Mouse (Mus musculus): Measurements from ENCODE around the gene Map2k1. TPM values are rescaled to one million over a fixed set of nuclear protein-coding genes. Genes with fewer than 3 reads are reported as not detected.
"Not testable (repeated sequence)": the region's sequence is repeated elsewhere in the genome, so short reads cannot be mapped to it uniquely, and the experiment has no call there.

The Map2k1 gene
- total RNA-seq, 2 experiments from 2014 or later = 92.9 to 117 TPM

DNA sequence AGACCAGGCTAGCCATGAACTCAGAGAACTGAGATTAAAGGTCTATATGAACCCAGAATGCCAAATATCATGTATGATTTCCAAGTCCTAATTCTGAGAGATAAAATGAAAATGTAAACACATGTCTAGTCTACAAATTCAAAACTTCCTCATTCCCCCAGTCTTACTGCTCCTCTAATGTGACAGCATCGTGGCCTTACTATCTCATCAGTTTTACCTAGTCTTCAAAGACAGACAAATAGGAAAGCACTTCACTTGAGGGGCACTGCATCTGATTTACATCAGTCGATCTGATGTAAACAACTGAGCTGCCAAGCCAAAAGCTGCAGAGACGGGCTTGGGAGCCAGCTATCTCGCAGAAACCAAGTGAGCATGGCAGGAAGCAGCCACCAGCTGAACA, 37.3 kb downstream of the Map2k1 start:
- ATAC-seq (ENCODE audit: poor library complexity, severe bottlenecking) = no peak

DNA sequence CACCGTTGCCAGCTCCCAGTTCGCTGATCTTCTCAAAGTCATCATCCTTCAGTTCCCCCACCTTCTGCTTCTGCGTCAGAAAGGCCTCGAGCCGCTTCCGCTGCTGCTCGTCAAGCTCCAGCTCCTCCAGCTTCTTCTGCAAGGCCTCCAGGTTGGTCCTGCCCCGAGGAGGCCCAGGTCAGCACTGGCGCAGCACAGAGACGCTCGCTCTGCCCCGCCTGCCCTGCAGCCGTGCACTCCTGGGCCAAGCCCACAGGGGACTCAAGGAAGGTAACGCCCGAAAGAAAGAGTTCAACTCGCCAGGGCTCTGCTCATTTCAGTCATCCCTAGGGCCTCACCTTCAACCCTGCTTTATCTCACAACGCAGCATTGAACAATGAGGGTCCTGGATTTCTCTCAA, 39.0 kb downstream of the Map2k1 start:
- ATAC-seq (ENCODE audit: poor library complexity, severe bottlenecking) = no peak

DNA sequence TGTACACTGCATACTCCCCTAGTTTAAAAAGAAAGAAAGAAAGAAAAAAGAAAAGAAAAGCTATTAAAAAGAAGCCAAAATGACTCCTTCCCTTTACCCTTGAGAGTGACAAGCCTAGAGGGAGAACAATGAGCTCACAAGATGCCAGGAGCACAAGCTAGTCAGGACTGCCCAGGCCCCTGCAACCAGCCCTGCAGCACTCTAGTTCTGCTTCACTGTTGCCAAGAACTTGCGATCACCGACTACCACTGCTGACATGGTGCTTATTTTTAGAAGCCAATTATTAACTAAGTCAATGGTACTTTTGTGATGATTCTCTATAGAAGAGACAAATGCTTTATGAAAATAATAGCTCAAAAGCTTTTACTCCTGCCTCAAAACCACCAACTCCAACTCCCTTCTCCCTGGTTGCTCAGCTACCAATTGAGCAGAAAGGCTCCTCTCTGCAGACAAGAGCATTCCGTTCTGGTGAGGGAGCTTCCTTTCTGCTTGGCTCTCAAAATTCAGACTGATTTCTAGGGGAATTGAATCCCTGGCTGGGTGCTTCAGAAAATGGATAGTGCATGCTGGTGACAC, 45.8 kb downstream of the Map2k1 start:
- ATAC-seq (ENCODE audit: poor library complexity, severe bottlenecking) = no peak

DNA sequence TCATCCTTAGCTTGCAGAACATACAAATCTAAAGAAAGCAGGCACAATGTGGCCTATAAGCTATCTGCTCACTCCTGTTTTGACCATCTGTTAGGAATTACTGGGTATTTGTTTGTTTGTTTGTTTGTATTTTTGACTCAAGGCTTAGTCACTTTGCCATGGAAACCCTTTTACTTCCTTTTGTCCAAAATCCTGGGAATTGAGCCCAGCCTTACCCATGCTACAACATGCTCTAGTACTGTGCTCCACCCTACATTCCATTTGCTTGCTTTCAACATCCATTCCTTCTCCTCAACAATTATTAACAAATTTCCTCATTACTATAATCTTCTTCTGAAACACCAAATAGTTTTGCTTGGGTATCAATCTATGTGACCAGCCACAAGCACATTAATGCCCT, 50.6 kb downstream of the Map2k1 start:
- ATAC-seq (ENCODE audit: poor library complexity, severe bottlenecking) = no peak

DNA sequence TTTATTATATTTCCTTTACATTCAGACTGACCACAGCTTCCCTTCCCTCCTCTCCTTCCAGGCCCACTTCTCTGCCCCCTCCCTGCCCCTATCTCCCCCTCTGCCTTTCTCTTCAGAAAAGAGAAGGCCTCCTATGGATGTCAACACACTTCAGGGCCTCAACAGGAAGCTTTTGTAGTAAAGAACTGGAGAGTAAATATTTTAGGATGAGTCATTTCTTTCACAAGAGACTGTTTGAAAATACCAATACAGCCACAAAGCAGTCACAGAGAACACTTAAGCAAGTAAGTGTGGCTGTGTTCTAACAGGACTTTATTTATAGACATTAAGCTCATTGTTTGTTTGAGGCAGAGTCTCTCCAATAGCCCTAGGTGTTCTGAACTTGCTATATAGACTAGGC, 51.1 kb downstream of the Map2k1 start:
- ATAC-seq (ENCODE audit: poor library complexity, severe bottlenecking) = peak; percentile 84

DNA sequence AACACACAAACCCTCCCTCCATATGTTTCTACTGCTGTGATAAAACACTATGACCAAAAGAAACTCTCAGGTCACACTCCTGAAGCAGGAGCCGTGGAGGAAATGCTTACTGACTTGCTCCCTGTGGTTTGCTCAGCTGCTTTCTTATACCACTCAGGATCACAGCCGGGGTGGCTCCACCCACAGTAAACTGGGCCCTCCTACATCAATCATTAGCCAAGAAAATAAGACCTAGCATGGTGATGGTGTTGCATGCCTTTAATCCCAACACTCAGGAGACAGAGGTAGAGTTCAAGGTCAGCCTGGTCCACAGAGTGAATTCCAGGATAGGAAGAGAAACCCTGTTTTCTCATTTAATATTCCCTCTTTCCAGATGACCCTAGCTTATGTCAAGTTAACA, 53.5 kb downstream of the Map2k1 start:
- no peak for ATAC-seq (ENCODE audit: poor library complexity, severe bottlenecking)

DNA sequence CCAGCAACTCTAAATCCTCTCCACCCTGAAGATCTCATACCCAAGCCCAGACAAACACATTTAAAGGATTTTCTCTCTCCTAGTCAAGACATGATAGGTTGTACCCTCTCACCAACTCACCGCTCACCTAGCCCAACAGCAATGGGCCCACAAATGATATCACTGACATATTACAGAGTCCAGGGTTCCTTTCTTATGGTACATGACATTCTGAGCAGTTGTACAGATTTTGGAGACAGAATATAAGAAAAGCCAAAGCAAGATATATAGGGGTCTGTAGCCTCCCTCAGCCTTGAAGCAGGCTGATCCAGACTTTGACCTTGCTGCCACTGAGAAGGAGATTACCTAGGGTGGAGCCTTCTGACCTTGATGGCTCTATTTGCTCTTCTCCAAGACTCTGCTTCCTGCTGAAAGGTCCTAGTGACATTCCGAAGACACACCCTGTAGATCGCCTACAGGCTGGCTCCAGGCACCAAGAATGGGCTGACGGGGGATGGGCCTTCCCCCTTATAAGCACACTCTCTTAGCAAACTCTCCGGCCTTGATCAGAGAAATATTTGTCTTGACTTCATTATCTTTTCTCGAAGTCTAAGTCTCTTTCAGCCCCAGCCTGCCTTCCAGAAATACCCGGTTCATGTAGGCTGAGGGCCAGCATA, 54.5 kb downstream of the Map2k1 start:
- ATAC-seq (ENCODE audit: poor library complexity, severe bottlenecking) = not testable (repeated sequence)

DNA sequence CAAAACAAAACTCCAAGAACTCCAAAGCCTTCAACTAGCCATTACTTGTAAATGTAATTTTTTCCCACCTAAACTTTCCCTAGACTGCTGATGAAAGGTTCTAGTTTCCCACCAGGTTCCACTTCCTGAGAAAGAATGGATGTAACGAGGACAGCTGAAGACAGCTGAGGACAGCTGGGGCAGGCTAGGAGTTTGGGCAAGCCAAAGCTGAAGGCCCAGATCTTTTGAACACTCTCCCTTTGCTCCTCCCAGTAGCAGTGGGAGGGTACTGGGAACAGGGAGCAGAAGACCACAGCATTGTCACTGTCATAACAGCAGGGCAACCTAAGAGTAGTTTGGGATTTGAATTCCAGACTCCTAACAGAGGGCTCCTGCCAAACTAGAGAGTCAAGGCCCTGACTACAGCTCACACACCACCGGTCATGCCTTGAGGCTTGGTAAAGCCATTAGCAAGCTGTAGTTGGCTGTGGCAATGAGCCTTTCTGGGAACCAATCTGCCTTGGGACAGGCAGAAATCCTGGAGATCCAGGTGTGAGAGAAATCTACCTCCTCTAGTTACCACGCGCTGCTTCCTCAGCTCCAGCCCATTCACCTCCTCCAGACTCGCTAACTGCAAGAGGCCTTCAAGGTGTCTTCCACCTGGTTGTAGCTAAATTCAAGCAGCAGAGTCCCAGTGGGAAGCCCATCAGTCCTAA, 55.2 kb downstream of the Map2k1 start:
- no peak for ATAC-seq (ENCODE audit: poor library complexity, severe bottlenecking)

DNA sequence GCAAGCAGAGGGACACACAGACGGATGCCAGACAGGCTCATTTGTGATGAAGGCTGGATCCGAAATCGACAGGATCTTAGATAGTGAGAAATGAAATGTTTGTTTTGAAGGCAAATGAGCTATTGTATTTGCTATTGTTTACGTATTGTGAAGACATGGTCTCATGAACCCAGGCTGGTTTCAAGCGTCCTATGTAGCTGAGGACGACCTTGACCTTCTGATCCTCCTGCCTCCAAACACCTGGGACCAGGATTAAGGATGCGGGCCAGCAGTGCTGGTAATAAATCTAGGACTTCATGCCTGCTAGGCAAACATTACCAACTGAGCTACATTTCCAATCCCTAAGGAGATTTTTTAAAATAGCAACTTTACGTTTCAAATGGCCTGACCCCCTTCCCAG, 55.9 kb downstream of the Map2k1 start:
- no peak for ATAC-seq (ENCODE audit: poor library complexity, severe bottlenecking)

DNA sequence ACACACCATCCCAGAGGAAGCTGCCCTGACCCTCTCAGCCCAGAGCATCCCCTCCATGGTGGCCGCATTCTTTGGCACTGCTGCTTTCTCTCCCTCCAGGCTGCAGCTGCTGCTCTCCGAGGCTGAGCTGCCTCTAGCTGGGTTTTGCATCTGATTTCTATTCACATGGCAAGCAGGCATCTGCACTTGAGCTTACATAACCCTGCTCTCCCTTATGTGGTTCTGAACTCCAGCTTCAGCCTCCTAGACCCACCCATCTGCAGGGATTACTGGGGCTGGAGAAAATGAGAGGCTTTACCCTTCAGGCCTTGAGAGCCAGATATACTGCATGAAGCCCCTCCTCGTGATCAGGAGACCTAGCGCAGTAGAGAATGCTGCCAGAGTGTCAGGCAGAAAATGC, 57.9 kb downstream of the Map2k1 start:
- no peak for ATAC-seq (ENCODE audit: poor library complexity, severe bottlenecking)

DNA sequence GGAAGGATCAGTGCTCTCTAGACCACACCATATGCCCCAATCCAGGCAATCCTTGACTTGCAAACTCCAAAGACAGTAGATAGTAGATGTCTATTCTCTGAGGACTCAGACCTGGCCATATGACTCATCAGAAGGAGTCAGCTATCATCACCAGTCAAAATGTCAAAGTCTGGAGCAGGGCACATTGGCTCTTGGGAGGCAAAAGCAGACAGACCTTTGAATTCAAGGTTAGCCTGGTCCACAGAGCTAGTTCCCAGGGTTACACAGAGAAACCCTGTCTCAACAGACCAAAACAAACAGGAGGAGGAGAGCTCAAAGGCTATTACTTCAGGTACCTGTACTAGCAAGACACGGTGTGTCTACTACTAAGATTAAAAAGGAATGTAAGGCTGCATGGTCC, 59.6 kb downstream of the Map2k1 start:
- no peak for ATAC-seq (ENCODE audit: poor library complexity, severe bottlenecking)

DNA sequence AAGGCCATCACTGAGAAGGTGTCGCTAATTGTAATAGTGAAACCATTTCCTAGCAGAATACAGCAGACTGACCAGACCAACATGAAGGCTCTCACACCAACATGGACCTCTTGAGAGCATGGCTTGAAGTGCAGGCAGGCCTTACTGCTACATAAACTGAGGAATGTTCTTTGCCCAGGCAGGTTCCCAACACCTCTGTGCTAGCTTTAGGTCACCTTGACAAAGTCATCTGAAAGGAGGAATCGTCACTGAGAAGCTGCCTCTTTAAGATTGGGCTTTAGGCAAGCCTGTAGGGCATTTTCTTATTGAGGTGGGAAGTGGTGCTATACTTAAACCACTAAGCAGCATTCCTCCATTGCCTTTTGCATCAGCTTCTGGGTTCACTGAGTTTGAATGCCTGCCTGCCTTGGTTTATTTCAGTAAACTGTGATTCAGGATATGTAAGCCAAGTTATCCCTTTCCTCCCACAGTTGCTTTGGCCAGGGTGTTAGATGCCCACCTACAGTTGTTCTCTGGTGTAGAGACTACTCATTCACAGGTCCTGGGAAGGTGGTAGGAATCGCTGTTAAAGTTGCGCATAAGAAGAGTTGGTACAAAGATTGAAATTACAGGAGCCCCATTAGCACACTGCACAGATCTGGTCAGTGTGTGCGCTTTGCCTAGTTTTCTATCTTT, 69.1 kb downstream of the Map2k1 start:
- no peak for ATAC-seq (ENCODE audit: poor library complexity, severe bottlenecking)

DNA sequence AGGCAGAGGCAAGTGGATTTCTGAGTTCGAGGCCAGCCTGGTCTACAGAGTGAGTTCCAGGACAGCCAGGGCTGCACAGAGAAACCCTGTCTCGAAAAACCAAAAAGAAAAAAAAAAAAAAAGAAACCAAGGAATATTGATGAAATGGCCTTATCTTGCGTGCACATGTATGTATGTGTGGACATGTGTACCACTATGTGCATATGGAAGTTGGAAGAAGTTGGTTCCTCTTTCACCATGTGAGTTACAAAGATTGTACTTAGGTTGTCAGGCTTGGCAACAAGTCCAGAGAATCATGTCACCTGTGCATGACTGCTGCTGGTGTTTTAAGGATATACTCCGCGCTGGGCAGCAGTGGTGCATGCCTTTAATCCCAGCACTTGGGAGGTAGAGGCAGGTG, 70.1 kb downstream of the Map2k1 start:
- ATAC-seq (ENCODE audit: poor library complexity, severe bottlenecking) = not testable (repeated sequence)

DNA sequence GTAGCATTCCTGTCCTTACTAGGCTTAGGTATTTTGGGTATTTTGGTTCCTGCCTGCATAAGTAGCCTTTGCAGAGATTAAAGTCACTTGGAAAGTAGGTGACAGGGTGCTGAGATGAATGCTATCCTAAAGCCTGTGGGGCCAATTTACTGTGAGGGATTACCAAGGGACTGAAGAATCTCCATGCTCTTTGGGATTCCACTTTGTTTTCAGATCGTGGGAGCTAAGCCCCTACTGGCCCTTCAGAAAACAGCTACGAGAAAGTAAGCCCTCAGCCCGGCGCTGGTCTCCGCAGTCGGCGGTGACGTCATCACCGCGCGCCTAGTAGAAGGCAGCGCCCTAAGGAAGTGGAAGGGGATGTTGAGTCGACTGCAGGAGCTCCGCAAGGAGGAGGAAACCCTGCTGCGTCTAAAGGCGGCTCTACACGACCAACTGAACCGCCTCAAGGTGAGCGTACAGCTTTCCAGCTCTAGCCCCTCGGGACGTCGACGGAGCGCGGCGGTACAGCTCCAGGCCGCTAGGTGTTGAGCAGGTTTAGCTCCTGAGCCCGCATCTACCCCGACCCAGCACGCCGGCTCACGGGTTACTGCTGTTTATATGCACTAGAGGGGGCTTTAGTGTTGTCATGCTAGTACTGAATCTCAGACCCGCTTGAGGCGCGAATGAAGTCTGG, 74.3 kb downstream of the Map2k1 start, which contains the start of gene Snapc5:
Snapc5 (plus strand) TSS at position 301 of the 673 bp plus-strand sequence.
- peak; percentile 95 for ATAC-seq (ENCODE audit: poor library complexity, severe bottlenecking)

DNA sequence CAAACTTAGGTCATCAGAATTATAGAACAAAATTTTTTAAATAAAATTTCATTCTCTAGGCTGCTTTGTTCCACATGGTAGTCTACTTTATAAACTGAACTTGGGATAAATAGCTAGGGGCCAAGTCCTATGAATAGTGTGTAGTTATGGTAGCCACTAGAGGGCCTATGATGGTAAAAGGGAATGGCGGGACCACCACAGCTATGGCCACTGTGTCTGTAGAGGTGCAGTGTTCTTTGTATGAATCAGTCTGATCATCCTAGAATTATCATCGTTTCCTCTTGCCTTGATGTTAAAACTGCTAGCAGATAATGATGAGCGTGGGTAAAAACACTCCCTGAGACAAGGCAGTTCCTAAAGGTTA, 74.8 kb downstream of the Map2k1 start:
- no peak for ATAC-seq (ENCODE audit: poor library complexity, severe bottlenecking)

DNA sequence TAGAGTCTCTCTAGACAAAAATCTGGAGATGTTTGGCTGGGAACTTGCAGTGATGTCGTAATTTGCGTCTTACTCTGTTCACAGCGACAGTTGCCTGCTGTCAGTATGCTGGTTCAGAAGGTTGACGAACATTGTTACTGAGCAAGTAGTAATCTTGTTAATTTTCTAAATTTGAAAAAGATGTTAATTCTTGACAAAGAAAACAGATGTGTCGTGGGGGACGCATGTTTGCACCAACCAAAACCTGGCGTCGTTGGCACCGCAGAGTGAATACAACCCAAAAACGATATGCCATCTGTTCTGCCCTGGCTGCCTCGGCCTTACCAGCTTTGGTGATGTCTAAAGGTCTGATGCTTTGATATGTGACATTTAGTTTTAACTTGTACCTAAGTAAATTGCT, 78.1 kb downstream of the Map2k1 start:
- no peak for ATAC-seq (ENCODE audit: poor library complexity, severe bottlenecking)

DNA sequence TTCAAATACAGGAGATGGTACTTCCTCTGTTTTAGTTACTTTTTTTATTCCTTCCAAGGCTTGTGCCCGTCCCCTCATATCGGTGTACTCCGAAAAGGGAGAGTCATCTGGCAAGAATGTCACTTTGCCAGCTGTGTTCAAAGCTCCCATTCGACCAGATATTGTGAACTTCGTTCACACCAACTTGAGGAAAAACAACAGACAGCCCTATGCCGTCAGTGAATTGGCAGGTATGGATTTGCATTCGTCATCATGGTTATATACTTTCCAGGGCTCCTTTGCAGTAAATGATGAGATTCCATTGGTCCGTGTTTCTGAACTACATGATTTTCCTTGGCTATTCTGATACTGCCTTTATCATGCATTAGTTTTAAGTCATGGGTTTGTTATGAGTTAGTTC, 78.7 kb downstream of the Map2k1 start:
- no peak for ATAC-seq (ENCODE audit: poor library complexity, severe bottlenecking)

DNA sequence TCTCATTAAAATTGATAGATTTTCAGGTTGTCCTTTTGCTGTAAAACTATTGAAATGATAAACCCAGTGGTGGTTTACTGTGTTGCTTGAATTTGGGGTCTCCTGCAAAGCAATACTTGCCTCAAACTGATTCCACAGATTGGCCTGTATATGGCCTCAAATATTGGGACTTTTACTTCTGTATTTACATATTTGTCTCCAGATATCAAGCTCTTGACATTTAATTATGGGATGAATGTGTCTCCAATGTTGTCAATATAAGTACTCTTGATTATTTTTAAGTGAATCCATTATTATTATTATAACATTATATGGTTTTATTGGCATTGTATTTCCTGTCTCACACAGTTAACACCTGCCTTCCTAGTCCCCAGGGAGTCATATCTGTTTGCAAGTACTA, 79.1 kb downstream of the Map2k1 start:
- ATAC-seq (ENCODE audit: poor library complexity, severe bottlenecking) = no peak

DNA sequence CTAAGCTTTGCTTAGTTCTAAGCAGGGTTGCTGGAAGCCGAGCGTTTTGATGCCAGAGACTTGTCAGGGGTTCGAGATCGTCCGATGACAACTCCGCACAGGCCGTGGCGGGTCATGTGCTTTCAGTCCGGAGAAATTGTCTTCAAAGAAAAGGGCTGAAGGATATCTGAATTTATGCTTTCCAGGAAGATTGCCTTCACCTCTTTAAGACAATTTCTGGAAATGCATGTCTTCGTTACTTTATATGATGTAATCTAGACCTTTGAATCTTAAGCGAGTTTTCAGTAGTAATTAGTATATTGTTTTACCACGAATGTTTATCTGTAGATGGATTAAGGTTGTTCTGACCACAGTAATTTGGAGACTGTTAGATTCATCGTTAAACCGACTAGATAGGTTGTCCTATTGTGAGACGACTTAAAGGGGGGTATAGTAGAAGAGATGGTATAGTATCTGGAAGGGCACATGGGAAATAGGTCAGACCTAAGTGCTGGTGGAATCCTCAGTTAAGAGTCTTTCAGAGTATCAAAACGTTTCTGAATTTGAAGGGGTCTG, 79.7 kb downstream of the Map2k1 start:
- no peak for ATAC-seq (ENCODE audit: poor library complexity, severe bottlenecking)

DNA sequence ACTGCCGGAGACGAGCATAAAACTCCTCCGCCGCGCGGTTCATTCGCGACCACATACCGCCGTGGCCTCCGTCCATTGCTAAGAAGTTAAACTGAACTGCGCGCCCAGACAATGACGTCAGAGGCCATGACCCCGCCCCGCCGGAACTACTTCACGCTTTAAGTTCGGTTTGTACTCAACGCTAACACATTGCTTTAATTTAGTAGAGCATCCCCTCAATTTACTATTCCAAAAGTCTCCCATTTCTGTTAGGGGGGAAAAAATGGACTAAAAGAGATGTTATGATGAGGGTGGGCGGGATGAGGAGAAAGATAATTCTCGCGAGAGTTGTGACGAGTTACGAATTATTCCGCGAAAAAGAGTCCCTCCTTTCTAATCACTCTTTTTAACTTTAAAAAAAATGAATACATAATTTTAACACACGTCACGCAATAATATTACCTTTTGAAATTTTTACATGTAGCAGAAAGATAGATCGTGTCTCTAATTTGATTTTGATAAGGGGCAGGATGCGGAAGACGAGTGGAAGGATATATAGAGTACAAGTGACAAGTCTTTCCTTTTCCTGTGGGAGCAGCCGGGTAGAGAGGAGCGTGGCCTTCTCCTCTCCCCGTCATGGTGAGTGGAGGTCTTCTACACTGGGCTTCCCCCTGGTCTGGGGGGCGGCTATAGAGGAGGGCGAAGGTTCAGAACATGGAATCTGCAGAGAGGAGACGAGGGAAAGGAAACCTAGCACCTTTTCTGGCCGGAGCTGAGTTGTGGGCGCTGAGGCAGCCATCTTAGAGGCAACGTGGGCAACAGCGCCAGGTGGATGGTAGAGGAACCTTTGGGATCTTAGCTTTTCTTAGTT, 80.4 kb downstream of the Map2k1 start, which contains the start of the genes Zwilch and Rpl4:
Zwilch (minus strand) TSS at position 289 of the 850 bp plus-strand sequence.
Rpl4 (plus strand) TSS at position 560 of the 850 bp plus-strand sequence.
- peak; percentile 90 for ATAC-seq (ENCODE audit: poor library complexity, severe bottlenecking)

Data from megakaryocyte, adult 5-6 weeks (primary cell).